7 mouse cellular contexts compared by ENCODE assay signal in genomic region chr11:103051249-103051691, GRCm38 (mm10). TPM values are rescaled to one million over a fixed set of nuclear protein-coding genes. Genes with fewer than 3 reads are reported as not detected.
DNase-seq lines count a peak whose midpoint lies in the region; ATAC-seq lines count a peak whose summit lies in the region.

No protein-coding gene starts in this region.

- peaks cover 23% of the 10 kb centered on the region for H3K36me3 ChIP-seq in heart, embryonic 16.5 days (ENCODE audit: control insufficient read depth, insufficient read depth)

- H3K27me3 ChIP-seq in heart, embryonic 16.5 days (ENCODE audit: control insufficient read depth, insufficient read depth, low read length) = no peaks in the 10 kb centered on the region

- H3K4me3 ChIP-seq in heart, embryonic 16.5 days (ENCODE audit: low read length) = no peak overlapping the region

- DNase-seq in urinary bladder, postnatal 14 days (ENCODE audit: low spot score) = peak; percentile 72
- DNase-seq in urinary bladder, postnatal 10 days (ENCODE audit: low spot score) = no peak
- DNase-seq in cerebellum, postnatal 25 days = peak; percentile 33 to 43
- peak; percentile 76 to 85 for DNase-seq in lung, postnatal 4 days
- no peak for DNase-seq in thymus, postnatal 25 days

- peak overlapping the region; percentile 16; the same call in 1 of the 2 replicates for H3K9ac ChIP-seq in heart, embryonic 16.5 days (ENCODE audit: low read length)

- peaks cover 21% of the 10 kb centered on the region for H3K4me1 ChIP-seq in heart, embryonic 16.5 days (ENCODE audit: control insufficient read depth, insufficient read depth, low read length)

- no peaks in the 10 kb centered on the region for H3K9me3 ChIP-seq in heart, embryonic 16.5 days (replicated peaks; ENCODE audit: control insufficient read depth, low read length)

- 14% methylated on average over 8 of the region's 8 CpGs for WGBS in heart, embryonic 16.5 days

- H3K27ac ChIP-seq in heart, embryonic 16.5 days (ENCODE audit: low read length) = peak overlapping the region; percentile 84

- H3K4me2 ChIP-seq in heart, embryonic 16.5 days (ENCODE audit: low read depth, low read length) = no peak overlapping the region

- peak; percentile 87 for ATAC-seq in heart, embryonic 16.5 days (replicated peaks; ENCODE audit: extremely low read depth, insufficient read depth, low FRiP score)
- no peak for ATAC-seq in erythroid progenitor cell, adult 5-6 weeks (replicated peaks; ENCODE audit: low FRiP score, poor library complexity, severe bottlenecking)

RNA-seq across cellular contexts. Expression of gene Dcakd, which starts 23.1 kb away (rescaled TPM):
- polyA plus RNA-seq in heart, embryonic 16.5 days (2015; fragmentation: Nextera tagmentation; extraction: Ambion mirVana) = 66.9 and 77.5 TPM in 2 replicates
- 6.8 and 13.4 TPM in 2 replicates for total RNA-seq in erythroid progenitor cell, adult 5-6 weeks (2015; ENCODE audit: low replicate concordance)
- total RNA-seq in erythroid progenitor cell, adult 5-6 weeks (2017; ENCODE audit: low replicate concordance) = 4.4 and 10.7 TPM in 2 replicates

RNA-seq across cellular contexts. Expression of gene Nmt1, which starts 23.3 kb away (rescaled TPM):
- 39.1 and 41.7 TPM in 2 replicates for polyA plus RNA-seq in heart, embryonic 16.5 days (2015; fragmentation: Nextera tagmentation; extraction: Ambion mirVana)
- 25.2 and 31.0 TPM in 2 replicates for total RNA-seq in erythroid progenitor cell, adult 5-6 weeks (2015; ENCODE audit: low replicate concordance)
- 27.1 and 35.8 TPM in 2 replicates for total RNA-seq in erythroid progenitor cell, adult 5-6 weeks (2017; ENCODE audit: low replicate concordance)

RNA-seq across cellular contexts. Expression of gene Plcd3, which starts 50.2 kb away (rescaled TPM):
- 13.6 and 17.0 TPM in 2 replicates for polyA plus RNA-seq in heart, embryonic 16.5 days (2015; fragmentation: Nextera tagmentation; extraction: Ambion mirVana)
- total RNA-seq in erythroid progenitor cell, adult 5-6 weeks (2015; ENCODE audit: low replicate concordance) = 1.4 TPM in 1 of 2 replicates, not detected in the other
- total RNA-seq in erythroid progenitor cell, adult 5-6 weeks (2017; ENCODE audit: low replicate concordance) = 3.1 TPM in 1 of 2 replicates, not detected in the other

RNA-seq across cellular contexts. Expression of gene Acbd4, which starts 50.2 kb away (rescaled TPM):
- polyA plus RNA-seq in heart, embryonic 16.5 days (2015; fragmentation: Nextera tagmentation; extraction: Ambion mirVana) = 21.5 and 21.8 TPM in 2 replicates
- 13.4 and 21.6 TPM in 2 replicates for total RNA-seq in erythroid progenitor cell, adult 5-6 weeks (2015; ENCODE audit: low replicate concordance)
- total RNA-seq in erythroid progenitor cell, adult 5-6 weeks (2017; ENCODE audit: low replicate concordance) = 25.6 and 60.5 TPM in 2 replicates

Comparison
In these comparisons a context has a peak if more than half of its experiments do, and no peak if none do; other contexts are left out.
1. DNase-seq: peak in urinary bladder, postnatal 14 days (single experiment), cerebellum, postnatal 25 days (2 of 2) and lung, postnatal 4 days (2 of 2); none in urinary bladder, postnatal 10 days (single experiment) and thymus, postnatal 25 days (single experiment).